Mouse (Mus musculus) small intestine, adult 2 months (tissue): ENCODE measurements around the gene Nudt14.

Source experiments
- CTCF ChIP-seq: fragments of 200-500 bp; IDR thresholded peaks from 2 replicates; pipeline ENCODE4 v1.5.1; 2012; ENCODE audit warnings: low read depth, mild to moderate bottlenecking, control low read depth, inconsistent platforms, low read length, moderate library complexity, mixed read lengths; ENCODE audit not compliant: insufficient replicate concordance, insufficient read length; ENCODE audit errors: extremely low read depth
- POLR2A ChIP-seq: fragments of 200-500 bp; IDR thresholded peaks from 2 replicates; pipeline ENCODE4 v1.6.1; 2012; ENCODE audit warnings: low read depth, mild to moderate bottlenecking, control low read depth, inconsistent platforms, low read length, moderate library complexity

- TF ChIP-seq CTCF (0 out of 2 replicates have a peak, but pooled peaks have one; percentile 36), POLR2A (no peak)
Observed at GRCm38 (mm10) chr12:112958303-112958702, 16.4 kb upstream of the Nudt14 start.
